Mouse (Mus musculus): Measurements from ENCODE around the gene Flot1. TPM values are rescaled to one million over a fixed set of nuclear protein-coding genes. Genes with fewer than 3 reads are reported as not detected.

Gene Flot1
- polyA plus RNA-seq, 1 experiment: 52.7 TPM

GRCm38 (mm10) chr17:35833894-35834293 lies 10.9 kb downstream of the Flot1 start:
- H3K4me1 ChIP-seq (ENCODE audit: control insufficient read depth, insufficient read depth, low read length): peaks cover 14% of the 10 kb centered on the region
- TF ChIP-seq POLR2A (IDR thresholded peaks at IDR 0.05; ENCODE audit: borderline replicate concordance, low read depth, low read length) (no peak), CTCF (IDR thresholded peaks at IDR 0.05; ENCODE audit: low read depth, low read length) (no peak)
- H3K4me3 ChIP-seq (ENCODE audit: insufficient read depth, low read length): no peak overlapping the region
- H3K27ac ChIP-seq (ENCODE audit: insufficient read depth, low read depth, low read length): no peak overlapping the region

DNA sequence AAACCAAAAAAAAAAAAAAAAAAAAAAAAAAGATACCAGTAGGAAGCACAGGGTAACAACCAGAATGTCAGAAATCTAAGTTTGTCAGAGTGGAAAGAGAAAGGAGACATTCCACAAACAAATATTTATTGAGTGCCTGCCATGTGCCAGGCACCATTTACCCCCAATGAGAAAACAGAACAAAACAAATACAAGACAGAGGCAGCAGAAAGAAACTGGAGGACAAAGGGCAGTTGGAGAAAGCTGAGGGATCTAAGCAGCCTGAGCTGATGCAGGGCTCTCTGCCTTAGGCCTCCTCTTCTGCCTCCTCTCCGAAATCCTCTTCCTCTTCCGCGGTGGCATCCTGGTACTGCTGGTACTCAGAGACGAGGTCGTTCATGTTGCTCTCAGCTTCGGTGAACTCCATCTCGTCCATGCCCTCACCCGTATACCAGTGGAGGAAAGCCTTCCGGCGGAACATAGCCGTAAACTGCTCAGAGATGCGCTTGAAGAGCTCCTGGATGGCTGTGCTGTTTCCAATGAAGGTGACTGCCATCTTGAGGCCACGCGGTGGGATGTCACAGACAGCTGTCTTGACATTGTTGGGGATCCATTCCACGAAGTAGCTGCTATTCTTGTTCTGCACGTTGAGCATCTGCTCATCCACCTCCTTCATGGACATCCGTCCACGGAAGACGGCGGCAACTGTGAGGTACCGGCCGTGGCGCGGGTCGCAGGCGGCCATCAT lies 11.8 kb downstream of the Flot1 start:
- Histone ChIP-seq H3K4me1 (ENCODE audit: control insufficient read depth, insufficient read depth, low read length) (peaks cover 21% of the 10 kb centered on the region), H3K4me3 (ENCODE audit: insufficient read depth, low read length) (peak overlapping the region; percentile 95), H3K27ac (ENCODE audit: insufficient read depth, low read depth, low read length) (no peak overlapping the region)
- TF ChIP-seq POLR2A (IDR thresholded peaks at IDR 0.05; ENCODE audit: borderline replicate concordance, low read depth, low read length) (no peak), CTCF (IDR thresholded peaks at IDR 0.05; ENCODE audit: low read depth, low read length) (no peak; the same call in 1 of the 2 replicates)

DNA sequence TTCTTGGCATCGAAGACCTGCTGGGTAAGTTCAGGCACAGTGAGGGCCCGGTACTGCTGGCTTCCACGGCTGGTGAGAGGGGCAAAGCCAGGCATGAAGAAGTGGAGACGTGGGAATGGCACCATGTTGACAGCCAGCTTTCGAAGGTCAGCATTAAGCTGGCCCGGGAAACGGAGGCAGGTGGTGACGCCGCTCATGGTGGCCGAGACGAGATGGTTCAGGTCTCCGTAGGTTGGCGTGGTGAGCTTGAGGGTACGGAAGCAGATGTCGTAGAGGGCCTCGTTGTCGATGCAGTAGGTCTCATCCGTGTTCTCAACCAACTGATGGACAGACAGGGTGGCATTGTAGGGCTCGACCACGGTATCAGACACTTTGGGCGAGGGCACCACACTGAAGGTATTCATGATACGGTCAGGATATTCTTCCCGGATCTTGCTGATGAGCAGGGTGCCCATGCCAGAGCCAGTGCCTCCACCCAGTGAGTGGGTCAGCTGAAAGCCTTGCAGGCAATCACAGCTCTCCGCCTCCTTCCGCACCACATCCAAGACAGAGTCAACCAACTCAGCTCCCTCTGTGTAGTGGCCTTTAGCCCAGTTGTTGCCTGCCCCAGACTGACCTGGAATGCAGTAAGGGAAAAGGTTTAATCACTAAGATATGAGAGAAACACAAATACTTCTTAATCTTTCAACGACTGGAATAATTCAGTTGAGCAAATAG lies 12.6 kb downstream of the Flot1 start:
- TF ChIP-seq CTCF (IDR thresholded peaks at IDR 0.05; ENCODE audit: low read depth, low read length) (no peak), POLR2A (IDR thresholded peaks at IDR 0.05; ENCODE audit: borderline replicate concordance, low read depth, low read length) (no peak)
- peak overlapping the region; percentile 95 for H3K4me3 ChIP-seq (ENCODE audit: insufficient read depth, low read length)
- peaks cover 21% of the 10 kb centered on the region for H3K4me1 ChIP-seq (ENCODE audit: control insufficient read depth, insufficient read depth, low read length)
- H3K27ac ChIP-seq (ENCODE audit: insufficient read depth, low read depth, low read length): no peak overlapping the region

GRCm38 (mm10) chr17:35836178-35836965 lies 13.3 kb downstream of the Flot1 start:
- Histone ChIP-seq H3K27ac (ENCODE audit: insufficient read depth, low read depth, low read length) (peak overlapping the region; percentile 84), H3K4me3 (ENCODE audit: insufficient read depth, low read length) (peak overlapping the region; percentile 95), H3K4me1 (ENCODE audit: control insufficient read depth, insufficient read depth, low read length) (peaks cover 21% of the 10 kb centered on the region)
- TF ChIP-seq POLR2A (IDR thresholded peaks at IDR 0.05; ENCODE audit: borderline replicate concordance, low read depth, low read length) (no peak), CTCF (IDR thresholded peaks at IDR 0.05; ENCODE audit: low read depth, low read length) (peak; percentile 41; the same call in 1 of the 2 replicates)

GRCm38 (mm10) chr17:35836991-35837422 lies 14.0 kb downstream of the Flot1 start:
- Histone ChIP-seq H3K4me3 (ENCODE audit: insufficient read depth, low read length) (peak overlapping the region; percentile 95), H3K27ac (ENCODE audit: insufficient read depth, low read depth, low read length) (peak overlapping the region; percentile 84), H3K4me1 (ENCODE audit: control insufficient read depth, insufficient read depth, low read length) (peaks cover 21% of the 10 kb centered on the region)
- no peak for TF ChIP-seq CTCF (IDR thresholded peaks at IDR 0.05; ENCODE audit: low read depth, low read length)
- no peak for TF ChIP-seq POLR2A (IDR thresholded peaks at IDR 0.05; ENCODE audit: borderline replicate concordance, low read depth, low read length)

DNA sequence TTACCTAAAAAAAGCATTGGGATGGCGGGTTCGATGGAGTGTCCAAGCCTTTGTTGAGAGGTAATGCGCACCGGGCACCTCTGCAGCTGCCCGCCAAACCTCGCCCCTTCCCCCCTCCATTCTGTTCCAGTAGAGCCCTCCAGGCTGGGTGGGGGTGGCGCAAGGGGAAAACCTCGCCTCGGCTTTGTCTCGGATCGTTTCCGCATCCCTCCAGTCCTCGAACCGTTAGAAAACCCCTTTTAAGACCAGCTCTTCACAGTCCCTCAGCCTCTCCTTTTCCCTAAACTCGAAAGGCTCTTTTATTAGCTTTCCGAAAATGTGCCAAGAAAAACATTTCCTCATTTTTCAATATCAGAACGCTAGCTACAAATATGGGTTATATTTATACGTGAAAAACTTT lies 14.5 kb downstream of the Flot1 start:
- H3K27ac ChIP-seq (ENCODE audit: insufficient read depth, low read depth, low read length): peak overlapping the region; percentile 83

DNA sequence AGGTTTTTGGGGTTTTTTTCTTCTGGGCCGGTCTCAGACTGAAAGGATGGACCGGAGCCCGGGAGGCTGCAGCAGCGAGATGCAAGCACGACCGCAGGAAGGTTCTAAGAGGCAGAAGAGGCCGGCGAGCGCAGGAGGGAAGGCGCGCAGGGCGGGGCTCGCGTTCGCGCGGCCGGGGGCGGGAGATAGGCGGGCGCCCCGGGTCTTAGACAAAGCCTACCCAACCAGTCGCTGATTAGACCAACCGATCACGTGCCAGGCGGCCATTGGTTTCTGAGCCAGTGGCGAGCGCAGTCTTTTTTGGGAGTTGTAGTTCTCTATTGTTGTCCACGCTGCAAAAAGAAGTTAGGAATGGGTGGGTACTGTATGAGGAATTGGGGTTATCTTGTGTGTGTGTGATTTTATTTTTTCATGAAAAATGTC lies 15.1 kb downstream of the Flot1 start, which contains the start of gene Tubb5:
Gene Tubb5, minus strand, starts transcription at position 185 of the 423 bp plus-strand sequence.
- Histone ChIP-seq H3K4me3 (ENCODE audit: insufficient read depth, low read length) (peak within 1 kb of the TSS; percentile 95), H3K27ac (ENCODE audit: insufficient read depth, low read depth, low read length) (peak within 1 kb of the TSS; percentile 83), H3K4me1 (ENCODE audit: control insufficient read depth, insufficient read depth, low read length) (peaks cover 23% of the 10 kb centered on the region)
- no peak for TF ChIP-seq CTCF (IDR thresholded peaks at IDR 0.05; ENCODE audit: low read depth, low read length)
- TF ChIP-seq POLR2A (IDR thresholded peaks at IDR 0.05; ENCODE audit: borderline replicate concordance, low read depth, low read length): peak; percentile 77; the same call in 1 of the 2 replicates

More for the DNA sequence above, 14.5 kb downstream of the Flot1 start:
- Histone ChIP-seq H3K4me1 (ENCODE audit: control insufficient read depth, insufficient read depth, low read length) (peaks cover 21% of the 10 kb centered on the region), H3K4me3 (ENCODE audit: insufficient read depth, low read length) (peak overlapping the region; percentile 95)
- TF ChIP-seq CTCF (IDR thresholded peaks at IDR 0.05; ENCODE audit: low read depth, low read length): no peak
- TF ChIP-seq POLR2A (IDR thresholded peaks at IDR 0.05; ENCODE audit: borderline replicate concordance, low read depth, low read length): 0 out of 2 replicates have a peak, but pooled peaks have one; percentile 29

- H3K4me3 ChIP-seq (ENCODE audit: insufficient read depth, low read length): peak overlapping the region; percentile 38
- H3K4me1 ChIP-seq (ENCODE audit: control insufficient read depth, insufficient read depth, low read length): peaks cover 23% of the 10 kb centered on the region
- TF ChIP-seq POLR2A (IDR thresholded peaks at IDR 0.05; ENCODE audit: borderline replicate concordance, low read depth, low read length) (no peak), CTCF (IDR thresholded peaks at IDR 0.05; ENCODE audit: low read depth, low read length) (no peak)
- H3K27ac ChIP-seq (ENCODE audit: insufficient read depth, low read depth, low read length): peak overlapping the region; percentile 41
Observed at GRCm38 (mm10) chr17:35838570-35838969, 15.5 kb downstream of the Flot1 start.

GRCm38 (mm10) chr17:35839002-35839401 lies 16.0 kb downstream of the Flot1 start:
- Histone ChIP-seq H3K27ac (ENCODE audit: insufficient read depth, low read depth, low read length) (peak overlapping the region; percentile 41), H3K4me3 (ENCODE audit: insufficient read depth, low read length) (peak overlapping the region; percentile 38), H3K4me1 (ENCODE audit: control insufficient read depth, insufficient read depth, low read length) (peaks cover 21% of the 10 kb centered on the region)
